Mouse (Mus musculus): ENCODE measurements around the gene Eml3. TPM values are rescaled to one million over a fixed set of nuclear protein-coding genes. Genes with fewer than 3 reads are reported as not detected.
"Not testable (repeated sequence)": the region's sequence is repeated elsewhere in the genome, so short reads cannot be mapped to it uniquely, and the experiment has no call there.

Gene Eml3
- total RNA-seq (2022), result 10 to 100 TPM; 12.6 to 15.3 (median 13.8) TPM

DNA sequence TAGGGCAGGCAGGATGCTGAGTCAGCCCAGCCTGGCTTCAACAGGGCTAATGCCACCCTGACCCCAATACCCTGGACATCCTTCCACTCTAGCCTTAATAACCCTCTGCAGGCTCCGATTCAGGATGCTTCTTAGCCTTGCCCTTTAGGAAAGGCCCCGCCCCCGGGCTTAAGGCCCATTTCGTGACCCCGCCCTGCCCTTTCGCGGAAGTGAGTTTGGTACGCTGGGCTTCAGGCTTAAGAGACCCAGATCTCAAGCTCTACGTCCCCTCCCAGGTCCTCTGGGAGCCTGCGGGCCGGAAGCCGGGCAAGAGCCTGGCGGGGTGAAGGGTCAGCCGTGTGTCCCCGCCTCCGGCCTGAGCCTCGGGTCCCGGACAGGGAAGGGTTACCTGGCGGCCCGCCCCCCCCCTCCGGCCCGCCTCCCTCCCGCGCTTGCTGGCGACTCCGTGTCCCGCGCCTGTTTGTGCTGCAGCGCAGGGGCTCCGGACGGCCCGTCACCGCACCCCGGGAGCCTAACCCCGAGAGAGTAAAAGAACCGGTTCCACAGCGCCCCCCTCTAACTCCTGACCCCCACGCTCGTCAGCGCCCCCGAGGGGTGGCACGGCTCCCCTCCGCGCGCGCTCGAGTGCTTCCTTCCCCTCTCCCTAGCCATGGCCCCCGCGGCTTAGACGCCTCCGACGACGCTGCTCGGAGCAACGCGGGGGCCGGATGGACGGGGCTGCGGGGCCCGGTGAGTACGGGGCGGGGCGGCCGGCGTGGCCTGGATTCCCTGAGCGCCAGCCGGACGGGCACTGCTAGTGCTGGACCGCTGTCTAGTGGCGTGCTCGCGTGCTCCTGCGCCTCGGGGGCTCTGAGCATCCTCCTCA lies at the start of gene Eml3, which contains the start of gene Rom1:
TSS of gene Eml3 (plus strand) at position 329 of the 865 bp plus-strand sequence.
TSS of gene Rom1 (minus strand) at position 133 of the 865 bp plus-strand sequence.
- DNase-seq (ENCODE audit: low spot score in 2 of 2), result peak; percentile 49 to 62

DNA sequence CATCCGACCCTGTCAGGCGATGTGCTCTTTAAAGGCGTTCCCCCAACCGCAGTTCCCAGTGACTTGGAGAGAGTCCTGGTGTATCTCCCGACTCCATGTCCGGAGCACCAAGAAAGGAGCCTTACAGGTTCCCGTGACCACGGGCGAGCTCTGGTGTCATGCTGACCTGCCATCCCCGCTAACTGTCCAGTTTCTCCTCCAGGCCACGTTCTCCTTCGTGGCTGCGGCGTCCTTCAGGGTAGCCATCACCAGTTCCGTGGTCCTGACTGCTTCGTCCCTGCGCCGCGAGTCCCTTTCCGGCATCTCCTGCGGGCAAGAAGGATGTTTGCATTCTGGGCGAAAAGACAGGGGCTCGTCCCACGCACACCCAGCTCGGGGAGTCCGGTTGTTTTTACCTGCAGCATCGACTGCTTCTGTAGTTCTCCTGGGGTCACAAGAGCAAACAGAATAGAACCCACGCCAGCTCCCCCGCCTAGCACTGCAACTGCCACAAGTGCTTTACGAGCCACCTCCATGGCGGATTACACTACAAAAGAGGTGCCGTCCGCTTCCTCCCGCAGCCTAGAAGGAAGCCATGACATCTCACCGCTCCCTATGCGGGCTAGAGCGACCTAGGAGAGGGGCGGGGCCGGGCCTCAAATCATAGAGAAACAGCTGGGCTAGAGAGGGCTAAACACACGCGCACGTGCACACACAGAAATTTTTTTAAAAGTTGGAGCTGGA lies 48.9 kb upstream of the Eml3 start, which contains the start of gene Uqcc3:
TSS of gene Uqcc3 (minus strand) at position 613 of the 723 bp plus-strand sequence.
- peak; percentile 82 to 89 for DNase-seq (ENCODE audit: low spot score in 2 of 2)

DNA sequence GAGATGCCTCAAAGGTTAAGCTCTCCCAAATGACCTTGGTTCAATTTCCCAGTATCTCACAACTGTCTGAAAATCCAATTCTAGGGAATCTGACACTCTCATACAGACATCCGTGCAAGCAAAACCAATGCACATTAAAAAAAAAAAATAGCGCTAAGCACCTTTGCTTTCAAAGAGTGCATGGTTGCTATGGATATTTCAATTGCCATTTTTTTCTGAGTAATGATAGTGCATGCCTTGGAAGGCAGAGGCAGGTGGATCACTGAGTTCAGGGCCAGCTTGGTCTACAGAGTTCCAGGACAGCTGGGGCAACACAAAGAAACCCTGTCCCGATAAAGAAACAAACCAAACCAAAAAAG lies 48.3 kb upstream of the Eml3 start:
- DNase-seq (ENCODE audit: low spot score in 2 of 2), result no peak

DNA sequence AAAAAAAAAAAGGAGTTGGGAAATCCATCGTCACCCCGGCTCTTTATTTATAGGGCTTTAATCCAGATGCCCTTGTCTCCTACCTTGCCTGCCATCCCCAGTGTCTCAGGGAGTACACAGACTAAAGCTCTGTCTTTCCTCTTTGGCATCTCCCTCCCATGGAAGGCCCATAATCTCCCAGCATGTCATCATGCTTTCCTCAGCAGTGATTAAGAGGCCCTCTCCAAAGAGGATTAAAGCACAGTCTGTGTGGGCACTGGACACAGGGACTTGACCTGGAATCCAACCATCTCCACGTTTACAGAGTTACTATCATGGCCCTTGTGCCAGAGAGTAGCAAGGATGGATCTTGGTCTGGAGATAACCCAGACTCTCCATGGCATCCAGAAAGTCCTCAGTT lies 45.7 kb upstream of the Eml3 start, which contains the start of the genes Lbhd1 and Gm49403:
TSS of gene Lbhd1 (plus strand) at position 117 of the 400 bp plus-strand sequence.
TSS of gene Gm49403 (plus strand) at position 315 of the 400 bp plus-strand sequence.
- no peak for DNase-seq (ENCODE audit: low spot score in 2 of 2)

DNA sequence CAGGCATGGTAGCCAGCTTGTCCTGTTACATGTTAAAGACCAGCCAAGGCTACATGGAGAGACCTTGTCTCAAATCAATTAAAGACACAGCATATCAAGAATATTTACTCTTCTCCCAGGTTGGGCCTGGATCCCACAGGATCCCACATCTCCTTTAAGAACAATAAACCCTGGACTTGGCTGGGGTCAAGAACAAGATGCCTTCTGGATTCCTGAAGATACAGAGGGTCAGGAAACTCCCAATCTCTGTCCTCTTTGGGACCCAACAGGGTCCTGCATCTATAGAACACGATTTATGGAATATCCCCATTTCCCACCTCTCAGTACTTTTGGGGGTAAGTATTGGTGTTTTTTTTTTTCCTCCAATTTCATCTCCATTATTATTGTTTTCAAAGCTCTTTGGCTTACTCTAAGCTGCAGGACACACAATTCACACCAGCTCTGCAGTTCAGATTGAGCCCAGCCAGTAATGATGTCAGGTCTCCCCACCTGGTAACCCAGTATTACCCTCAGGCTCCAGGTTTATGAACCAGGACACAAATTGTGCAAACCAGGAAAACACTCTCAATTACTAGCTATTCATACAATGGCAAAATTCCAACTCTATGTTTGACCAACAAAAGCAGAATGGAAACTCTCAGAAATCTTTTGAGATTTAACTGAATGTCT lies 42.3 kb upstream of the Eml3 start:
- DNase-seq (ENCODE audit: low spot score in 2 of 2), result no peak

DNA sequence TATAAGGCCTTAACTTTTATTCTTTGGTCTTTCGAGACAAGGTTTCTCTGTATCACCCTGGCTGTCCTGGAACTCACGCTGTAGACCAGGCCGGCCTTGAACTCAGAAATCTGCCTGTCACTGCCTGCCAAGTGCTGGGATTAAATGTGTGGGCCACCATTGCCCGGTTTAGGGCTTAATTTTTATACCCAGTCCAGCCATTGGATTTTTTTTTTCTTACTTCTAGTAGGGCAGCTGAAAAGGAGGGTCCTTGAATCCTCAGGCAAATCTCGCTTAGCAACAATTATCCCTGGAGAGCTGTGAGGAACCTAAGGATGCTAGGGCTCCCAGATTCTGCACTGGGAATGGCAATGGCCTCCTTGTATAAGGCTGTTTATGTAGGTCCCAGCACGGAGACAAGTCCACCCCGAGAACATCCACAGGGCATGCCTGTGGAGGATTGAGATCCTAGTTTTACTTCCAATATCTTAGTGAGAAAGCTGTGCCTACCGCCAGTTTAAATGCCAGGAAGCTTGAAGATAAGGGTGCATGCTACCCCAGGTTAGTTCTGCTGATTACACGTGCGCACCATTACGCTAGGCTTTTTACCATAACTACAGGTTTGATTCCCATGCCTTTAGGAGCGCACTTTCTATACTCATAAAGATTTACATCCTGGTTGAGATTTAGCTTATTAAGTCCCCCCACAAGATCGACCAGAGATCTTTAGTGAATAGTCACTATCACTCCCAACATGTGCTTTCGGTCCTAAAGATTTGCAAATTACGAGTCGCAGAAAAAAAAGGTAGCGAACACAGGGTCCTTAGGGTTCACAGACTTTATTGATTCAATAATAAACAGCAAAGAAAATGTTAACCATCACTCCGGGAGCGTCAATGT lies 41.5 kb upstream of the Eml3 start:
- no peak for DNase-seq (ENCODE audit: low spot score in 2 of 2)

DNA sequence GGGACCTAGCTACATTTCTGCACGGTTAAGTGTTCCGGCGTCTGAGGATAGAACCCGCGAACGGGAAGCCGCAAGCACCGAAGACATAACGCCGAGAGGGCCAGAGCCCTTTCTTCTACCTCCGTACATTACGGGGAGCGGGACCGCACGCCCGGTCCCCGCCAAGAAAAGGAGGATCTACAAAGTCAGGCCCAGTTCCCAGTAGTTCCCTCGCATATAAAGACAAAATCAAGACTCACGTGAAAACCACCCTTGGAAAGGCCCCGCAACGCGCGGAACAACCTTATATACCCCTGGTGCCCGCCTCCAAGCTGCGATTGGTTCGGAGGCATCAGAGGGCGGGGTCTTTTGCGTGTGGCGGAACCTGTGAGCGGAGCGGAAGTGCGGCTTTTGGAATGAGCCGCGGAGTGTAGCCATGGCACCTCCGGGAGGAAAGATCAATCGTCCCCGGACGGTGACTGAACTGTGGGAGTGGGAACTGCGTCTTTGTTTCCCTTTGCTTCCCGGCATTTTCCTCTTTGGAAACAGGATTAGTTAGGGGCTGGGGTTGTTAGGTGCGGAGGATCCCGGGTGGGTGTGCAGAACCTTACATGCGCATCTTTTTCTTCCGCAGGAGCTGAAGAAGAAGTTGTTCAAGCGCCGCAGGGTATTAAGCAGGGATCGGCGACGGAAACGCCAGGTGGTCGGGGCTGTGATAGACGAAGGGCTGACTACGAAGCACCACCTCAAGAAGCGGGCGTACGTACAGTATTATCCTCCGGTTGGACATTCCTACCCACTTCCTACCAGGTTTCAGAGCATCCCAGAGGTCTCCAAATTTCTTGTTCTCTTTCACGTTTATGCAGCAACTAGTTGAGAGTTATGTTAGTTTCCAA lies 40.6 kb upstream of the Eml3 start, which contains the start of the genes 1810009A15Rik and Gm49416:
TSS of gene 1810009A15Rik (plus strand) at position 343 of the 875 bp plus-strand sequence.
TSS of gene Gm49416 (plus strand) at position 416 of the 875 bp plus-strand sequence.
- DNase-seq (ENCODE audit: low spot score in 2 of 2), result peak; percentile 87 to 91

DNA sequence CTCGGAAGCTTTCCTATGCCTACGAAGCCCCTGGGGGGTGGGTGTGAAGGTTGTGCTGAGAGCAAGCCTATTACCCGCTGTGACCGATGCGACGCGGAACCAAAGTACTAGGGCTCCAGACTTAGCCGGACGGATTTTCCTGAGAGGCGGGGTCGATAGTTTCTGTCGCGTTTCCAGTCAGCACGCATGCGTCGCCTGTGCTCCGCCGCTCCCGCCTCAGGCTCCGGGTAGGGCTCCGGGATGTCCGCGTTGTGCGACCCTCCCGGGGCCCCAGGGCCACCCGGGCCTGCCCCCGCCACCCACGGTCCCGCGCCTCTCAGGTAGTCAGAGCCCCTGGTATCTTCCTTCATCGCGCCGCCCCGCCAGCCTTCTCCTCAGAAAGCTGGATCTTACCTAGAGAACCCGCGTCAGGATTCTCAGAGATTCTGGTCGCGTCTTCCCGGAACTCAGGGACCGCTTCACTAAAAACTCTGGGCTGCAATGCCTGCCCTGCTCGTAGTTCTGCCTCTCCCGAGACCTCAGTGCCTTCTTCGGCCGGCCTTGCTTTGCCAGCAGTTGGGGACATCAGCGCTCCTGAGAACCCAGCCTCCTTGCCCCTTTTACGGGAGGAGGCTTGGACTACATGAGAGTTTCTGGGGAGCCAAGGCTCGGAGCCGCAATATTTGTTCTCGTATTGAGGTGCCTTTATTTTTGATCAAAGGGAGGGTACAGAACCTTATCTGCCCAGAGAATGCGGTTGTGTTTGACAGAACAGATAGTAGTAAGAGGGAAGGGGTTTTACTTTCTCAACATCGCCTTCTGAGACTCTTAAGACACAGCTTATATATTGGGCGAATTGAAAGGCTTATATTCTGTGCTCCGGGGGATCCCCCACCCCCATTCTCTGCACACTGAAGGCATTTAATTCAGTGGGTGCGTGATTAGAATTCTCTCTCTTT lies 36.3 kb upstream of the Eml3 start, which contains the start of gene Ints5:
TSS of gene Ints5 (plus strand) at position 177 of the 938 bp plus-strand sequence.
- DNase-seq (ENCODE audit: low spot score in 2 of 2), result peak; percentile 71 to 79

DNA sequence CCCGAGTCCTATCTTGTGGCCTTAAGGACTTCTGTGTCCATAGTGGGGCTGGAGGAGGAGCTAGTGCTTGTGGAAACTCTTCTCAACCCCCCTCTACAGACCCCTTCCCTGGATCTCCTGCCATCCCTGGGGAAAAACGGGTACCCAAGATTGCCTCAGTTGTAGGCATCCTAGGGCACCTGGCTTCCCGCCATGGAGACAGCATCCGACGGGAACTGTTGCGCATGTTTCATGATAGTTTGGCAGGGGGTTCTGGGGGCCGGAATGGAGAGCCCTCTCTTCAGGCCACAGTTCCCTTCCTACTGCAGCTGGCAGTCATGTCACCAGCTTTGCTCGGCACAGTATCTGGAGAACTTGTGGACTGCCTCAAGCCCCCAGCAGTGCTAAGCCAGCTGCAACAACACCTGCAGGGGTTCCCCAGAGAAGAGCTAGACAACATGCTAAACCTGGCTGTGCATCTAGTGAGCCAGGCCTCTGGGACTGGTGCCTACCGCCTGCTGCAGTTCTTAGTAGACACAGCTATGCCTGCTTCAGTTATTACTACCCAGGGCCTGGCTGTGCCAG lies 33.9 kb upstream of the Eml3 start:
- no peak for DNase-seq (ENCODE audit: low spot score in 2 of 2)

DNA sequence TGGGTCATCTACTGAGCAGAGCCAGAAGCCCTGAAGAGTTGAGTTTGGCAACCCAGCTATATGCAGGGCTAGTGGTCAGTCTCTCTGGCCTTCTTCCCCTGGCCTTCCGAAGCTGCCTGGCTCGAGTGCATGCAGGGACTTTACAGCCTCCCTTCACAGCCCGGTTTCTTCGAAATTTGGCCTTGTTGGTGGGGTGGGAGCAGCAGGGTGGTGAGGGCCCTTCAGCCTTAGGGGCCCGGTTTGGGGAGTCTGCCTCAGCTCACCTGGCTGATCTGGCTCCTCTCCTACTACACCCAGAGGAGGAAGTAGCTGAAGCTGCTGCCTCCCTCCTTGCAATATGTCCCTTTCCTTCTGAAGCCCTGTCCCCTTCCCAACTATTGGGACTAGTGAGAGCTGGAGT lies 33.1 kb upstream of the Eml3 start:
- not testable (repeated sequence) for DNase-seq (ENCODE audit: low spot score in 2 of 2)

DNA sequence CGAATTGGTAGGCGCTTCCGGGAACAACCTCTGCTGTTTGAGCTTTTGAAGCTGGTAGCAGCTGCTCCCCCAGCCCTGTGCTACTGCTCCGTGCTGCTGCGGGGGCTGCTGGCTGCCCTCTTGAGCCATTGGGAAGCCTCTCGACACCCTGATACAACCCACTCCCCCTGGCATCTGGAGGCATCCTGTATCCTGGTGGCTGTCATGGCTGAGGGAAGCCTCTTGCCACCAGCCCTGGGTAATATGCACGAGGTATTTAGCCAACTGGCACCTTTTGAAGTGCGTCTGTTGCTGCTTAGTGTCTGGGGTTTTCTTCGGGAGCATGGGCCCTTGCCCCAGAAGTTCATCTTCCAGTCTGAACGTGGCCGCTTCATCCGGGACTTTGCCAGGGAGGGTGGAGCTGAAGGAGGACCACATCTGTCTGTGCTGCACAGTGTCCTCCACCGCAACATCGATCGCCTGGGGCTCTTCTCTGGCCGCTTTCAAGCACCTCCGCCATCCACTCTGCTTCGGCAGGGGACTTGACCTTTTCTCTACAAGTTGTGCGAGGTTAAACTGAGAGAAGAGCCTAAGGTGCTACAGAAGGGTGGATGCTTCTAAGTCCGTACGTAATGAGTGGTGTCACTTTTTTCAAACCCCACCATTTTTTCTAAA lies 32.0 kb upstream of the Eml3 start:
- not testable (repeated sequence) for DNase-seq (ENCODE audit: low spot score in 2 of 2)

DNA sequence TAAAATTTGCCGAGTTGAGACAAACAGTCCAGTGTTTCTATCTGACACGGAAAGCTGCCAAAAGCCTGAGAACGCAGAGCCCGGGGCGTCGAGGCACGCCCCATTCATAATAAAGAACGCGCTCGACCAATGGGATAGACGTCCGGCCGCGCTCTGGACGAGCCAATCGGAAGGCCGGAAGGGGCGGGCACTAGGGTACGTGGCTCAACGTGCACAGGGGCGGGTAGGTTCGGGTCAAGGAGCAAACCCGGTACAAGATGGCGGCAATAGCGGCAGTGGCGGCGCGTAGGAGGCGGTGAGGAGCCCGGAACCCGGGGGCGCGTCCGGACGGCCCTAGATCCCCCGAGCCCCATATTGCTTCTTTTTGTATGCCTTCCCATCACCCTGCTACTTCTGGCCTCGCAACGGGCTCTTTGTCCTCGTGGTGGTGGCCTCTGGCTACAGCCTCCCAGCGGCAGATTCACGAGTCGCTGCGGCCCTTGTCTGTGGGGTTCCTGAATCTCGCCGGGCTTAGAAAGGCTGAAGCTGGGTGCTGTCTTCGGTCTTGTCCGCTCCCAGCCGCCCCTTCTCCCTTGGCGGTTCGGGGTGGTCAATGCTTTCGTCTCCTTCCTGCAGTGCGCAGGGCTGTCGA lies 31.4 kb upstream of the Eml3 start, which contains the start of gene Ganab:
TSS of gene Ganab (plus strand) at position 207 of the 631 bp plus-strand sequence.
- peak; percentile 83 to 96 for DNase-seq (ENCODE audit: low spot score in 2 of 2)

DNA sequence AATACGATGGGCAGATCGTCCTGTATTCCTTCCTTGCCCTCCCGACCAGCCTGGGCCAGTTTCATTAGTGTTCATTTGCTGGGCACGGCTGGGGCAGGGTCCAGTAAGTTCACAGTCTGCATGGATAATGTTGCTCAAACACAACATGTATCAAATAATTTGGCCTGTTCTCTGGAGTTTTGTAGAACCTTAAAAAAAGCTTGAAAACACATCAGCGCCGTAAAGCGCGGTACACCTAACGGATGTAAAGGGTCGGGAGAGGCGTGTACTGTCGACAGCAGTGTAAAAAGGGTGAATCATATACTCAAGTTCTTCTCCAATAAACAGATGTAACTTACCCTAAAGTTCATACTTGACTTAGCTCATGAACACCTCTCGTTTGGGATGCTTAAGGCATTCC lies 30.8 kb upstream of the Eml3 start:
- no peak for DNase-seq (ENCODE audit: low spot score in 2 of 2)

DNA sequence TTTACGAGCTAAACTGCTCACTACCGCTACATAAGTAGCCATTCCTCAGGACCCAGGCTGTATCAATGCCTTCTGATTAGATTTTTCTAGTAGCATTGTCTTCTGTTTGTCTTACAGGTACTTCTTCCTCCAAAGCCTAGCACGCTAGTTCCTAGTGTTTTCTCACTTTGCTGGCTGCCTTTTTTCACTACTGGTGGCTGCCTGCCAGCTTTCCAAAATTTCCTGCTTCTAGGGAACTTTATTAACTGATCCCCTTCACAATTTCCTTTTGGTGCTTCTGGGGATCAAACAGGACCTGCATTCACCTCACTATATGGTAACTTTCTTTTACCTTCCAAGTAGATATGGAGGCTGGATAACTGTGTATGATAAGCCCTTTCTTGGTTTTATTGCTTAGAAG lies 30.3 kb upstream of the Eml3 start:
- no peak for DNase-seq (ENCODE audit: low spot score in 2 of 2)

DNA sequence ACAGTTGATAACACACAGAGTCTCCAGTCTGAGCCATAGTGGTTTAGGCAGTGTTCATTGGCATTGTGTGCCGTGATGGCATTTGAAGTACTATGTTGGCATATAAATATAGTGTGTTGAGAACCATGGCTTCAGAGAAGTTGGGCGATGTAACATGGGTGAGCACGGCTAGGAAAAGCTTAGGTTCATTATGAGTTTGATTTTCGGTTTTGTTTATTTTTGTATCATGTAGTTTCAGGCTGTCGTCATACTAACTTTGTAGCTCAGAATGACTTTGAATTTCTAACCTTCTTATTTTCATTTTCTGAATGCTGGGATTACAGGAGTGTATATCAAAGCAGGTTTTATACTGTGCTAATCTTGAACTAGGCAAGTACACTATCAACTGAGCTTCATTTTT lies 25.9 kb upstream of the Eml3 start:
- no peak for DNase-seq (ENCODE audit: low spot score in 2 of 2)

DNA sequence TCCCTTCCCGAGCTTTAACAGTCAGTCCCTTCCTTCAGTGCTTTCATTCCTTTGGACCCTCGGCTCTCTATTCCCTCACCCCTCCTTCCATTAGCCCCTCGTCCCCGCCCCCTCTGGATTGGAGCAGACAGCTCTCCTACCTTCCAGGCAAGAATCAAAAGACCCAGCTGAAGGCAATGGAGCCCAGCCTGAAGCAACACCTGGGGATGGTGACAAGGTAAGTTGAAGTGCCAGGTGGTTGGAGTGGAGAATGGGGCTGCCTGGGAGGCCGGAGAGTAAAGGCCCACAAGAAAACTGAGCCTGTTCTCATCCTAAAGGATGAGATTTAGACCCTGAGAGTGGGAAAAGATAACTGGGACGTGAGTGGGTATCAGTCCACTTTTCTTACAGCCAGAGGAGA lies 20.8 kb upstream of the Eml3 start:
- DNase-seq (ENCODE audit: low spot score in 2 of 2), result no peak

DNA sequence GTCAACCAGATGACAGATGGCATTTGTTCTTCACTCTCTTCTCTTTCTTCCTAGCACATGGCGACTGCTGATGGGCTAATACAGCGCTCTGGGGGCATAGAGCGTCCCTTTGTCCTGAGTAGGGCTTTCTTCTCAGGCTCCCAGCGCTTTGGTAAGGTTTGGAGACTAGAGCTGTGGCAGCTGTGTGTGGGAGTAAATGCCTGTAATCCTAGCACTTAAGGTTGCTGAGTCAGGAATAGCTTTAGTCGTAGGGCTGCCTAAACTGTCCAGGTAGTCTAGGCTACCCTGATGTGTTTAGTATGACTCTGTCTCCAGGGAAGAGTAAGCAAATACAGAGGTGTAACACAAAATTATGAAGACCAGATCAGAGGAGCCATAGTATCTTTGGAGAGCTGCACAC lies 17.5 kb upstream of the Eml3 start:
- DNase-seq (ENCODE audit: low spot score in 2 of 2), result no peak

Data from left cerebral cortex, adult 8-10 months (tissue).